Mouse (Mus musculus): ENCODE data around the gene Zmym4.

- TF ChIP-seq CTCF (IDR thresholded peaks at IDR 0.05; ENCODE audit: insufficient read depth, low read length) (no peak), POLR2A (IDR thresholded peaks at IDR 0.05; ENCODE audit: borderline replicate concordance, extremely low read depth, low read depth, low read length) (no peak)
Measured at GRCm38 (mm10) chr4:126872717-126873116, 95.2 kb downstream of the Zmym4 start.
